Mouse (Mus musculus) C2C12 (cell line): Measurements from ENCODE around the gene Prkce.

ENCODE experiments used
- CTCF ChIP-seq: IDR thresholded peaks from one replicate; pipeline ENCODE4 v1.5.1; 2011; ENCODE audit not compliant: control insufficient read depth, insufficient read depth, insufficient read length
- FOSL1 ChIP-seq: IDR thresholded peaks from one replicate; pipeline ENCODE4 v1.8.0; 2011; ENCODE audit warnings: mild to moderate bottlenecking, low read length; ENCODE audit not compliant: poor library complexity, insufficient read depth, severe bottlenecking

- TF ChIP-seq CTCF (no peak), FOSL1 (no peak)
Observed at GRCm38 (mm10) chr17:86496123-86496771, 328.7 kb downstream of the Prkce start.
